Mouse (Mus musculus) frontal cortex, postnatal 10 days (tissue): ENCODE measurements around the gene Gm45808.
A peak's percentile ranks its signal among the peaks of the same experiment; 100 is the strongest.
"Not testable (repeated sequence)": the region's sequence is repeated elsewhere in the genome, so short reads cannot be mapped to it uniquely, and the experiment has no call there.

Source experiments
- DNase-seq, 2 experiments: peaks; one replicate each; pipeline ENCODE4 v3.0.0; 2022; ENCODE audit warnings: low spot score in 2 of 2, mixed read lengths in 1 of 2

Gene Gm45808

GRCm38 (mm10) chr7:45486761-45487415 lies at the start of gene Gm45808:
Gm45808 (minus strand) TSS chr7:45486811.
- DNase-seq, result no peak

GRCm38 (mm10) chr7:45535676-45536075 lies 49.1 kb upstream of the Gm45808 start:
- no peak for DNase-seq

GRCm38 (mm10) chr7:45530643-45531042 lies 44.0 kb upstream of the Gm45808 start:
- DNase-seq, result no peak

- DNase-seq, result no peak
Measured at GRCm38 (mm10) chr7:45529461-45529860, 42.9 kb upstream of the Gm45808 start.

- DNase-seq, result not testable (repeated sequence)
Measured at GRCm38 (mm10) chr7:45527169-45527568, 40.6 kb upstream of the Gm45808 start.

- DNase-seq, result no peak
Measured at GRCm38 (mm10) chr7:45526474-45527120, 40.0 kb upstream of the Gm45808 start.

- DNase-seq, result peak; percentile 87 to 94
Measured at GRCm38 (mm10) chr7:45525809-45526473, 39.3 kb upstream of the Gm45808 start, which contains the start of the genes Ppp1r15a and Plekha4. Ppp1r15a (minus strand) TSS chr7:45526268. Plekha4 (plus strand) TSS chr7:45526330.

- DNase-seq, result no peak
Measured at GRCm38 (mm10) chr7:45524841-45525621, 38.4 kb upstream of the Gm45808 start.

- DNase-seq, result no peak
Measured at GRCm38 (mm10) chr7:45523678-45524170, 37.1 kb upstream of the Gm45808 start.

- no peak for DNase-seq
Measured at GRCm38 (mm10) chr7:45522957-45523676, 36.5 kb upstream of the Gm45808 start.

- DNase-seq, result no peak
Measured at GRCm38 (mm10) chr7:45522194-45522752, 35.7 kb upstream of the Gm45808 start.

GRCm38 (mm10) chr7:45521728-45522184 lies 35.1 kb upstream of the Gm45808 start:
- peak; percentile 87 to 92 for DNase-seq

- no peak for DNase-seq
Measured at GRCm38 (mm10) chr7:45520605-45521004, 34.0 kb upstream of the Gm45808 start.

GRCm38 (mm10) chr7:45519345-45520120 lies 32.9 kb upstream of the Gm45808 start:
- no peak for DNase-seq

GRCm38 (mm10) chr7:45518618-45519017 lies 32.0 kb upstream of the Gm45808 start:
- no peak for DNase-seq

GRCm38 (mm10) chr7:45516846-45517245 lies 30.2 kb upstream of the Gm45808 start:
- not testable (repeated sequence) for DNase-seq

- DNase-seq, result no peak
Measured at GRCm38 (mm10) chr7:45515436-45515835, 28.8 kb upstream of the Gm45808 start.

GRCm38 (mm10) chr7:45514411-45514810 lies 27.8 kb upstream of the Gm45808 start:
- DNase-seq, result no peak

- DNase-seq, result peak; percentile 83 to 89
Measured at GRCm38 (mm10) chr7:45509912-45510787, 23.5 kb upstream of the Gm45808 start, which contains the start of gene Nucb1. Nucb1 (minus strand) TSS chr7:45510406.
